Mouse (Mus musculus) cerebellum, adult (tissue): Measurements from ENCODE around the gene Rcor2.

ENCODE experiments used
- ATAC-seq: cut with Nextera tagmentation; 2 replicates; pipeline ENCODE4 v1.9.2; 2017; ENCODE audit warnings: mild to moderate bottlenecking, moderate library complexity, mixed read lengths; ENCODE audit not compliant: insufficient number of reproducible peaks, low FRiP score, low TSS enrichment

Rcor2 gene

DNA sequence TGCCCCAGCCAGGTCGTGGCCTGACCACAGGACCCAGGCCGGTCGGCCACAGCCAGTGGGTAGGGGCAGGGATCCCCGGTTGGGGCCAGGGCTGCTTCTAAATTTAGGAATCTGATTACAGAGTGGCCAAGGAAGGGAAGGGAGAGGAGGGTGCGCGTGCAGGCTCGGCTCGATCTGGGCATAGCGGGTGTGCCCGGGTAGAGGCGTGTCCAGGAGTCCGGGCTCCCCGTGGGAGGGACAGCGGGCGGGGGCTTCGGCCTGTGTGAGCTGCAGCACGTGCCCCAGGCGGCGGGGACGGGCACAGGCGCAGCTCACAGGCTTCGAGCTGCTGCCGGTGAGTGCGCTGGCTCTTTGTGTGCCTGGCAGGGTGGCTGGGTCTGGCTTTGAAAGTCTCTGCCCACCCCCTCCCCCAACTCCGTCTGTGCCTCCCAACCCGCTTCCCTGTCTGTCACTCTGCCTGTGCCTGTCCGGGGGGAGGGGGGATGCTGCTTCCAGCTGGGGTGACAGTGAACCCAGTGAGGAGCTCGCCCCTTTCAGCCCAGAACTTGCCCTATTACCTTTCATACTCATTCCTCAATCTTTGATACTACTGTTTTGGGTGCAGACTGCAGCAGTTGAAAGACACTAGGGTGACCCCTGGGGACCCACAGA lies at the start of gene Rcor2:
Gene Rcor2 (plus strand): TSS at position 235 of the 651 bp plus-strand sequence.
- ATAC-seq: no peak

DNA sequence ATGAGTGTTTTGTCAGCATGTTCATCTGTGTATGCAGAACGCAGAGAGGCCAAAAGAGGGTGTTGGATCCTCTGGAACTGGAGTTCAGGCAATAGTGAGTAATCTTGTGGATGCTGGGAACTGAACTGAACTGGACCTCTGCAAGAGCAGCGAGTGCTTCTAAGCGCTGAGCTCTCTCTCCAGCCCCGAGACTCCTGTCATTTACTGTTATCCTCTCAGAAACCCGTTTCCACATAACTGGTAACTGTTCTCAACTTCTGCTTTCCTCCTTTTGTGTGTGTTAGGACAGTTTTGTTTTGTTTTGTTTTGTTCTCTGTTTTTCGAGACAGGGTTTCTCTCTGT lies 49.2 kb upstream of the Rcor2 start:
- ATAC-seq: no peak

DNA sequence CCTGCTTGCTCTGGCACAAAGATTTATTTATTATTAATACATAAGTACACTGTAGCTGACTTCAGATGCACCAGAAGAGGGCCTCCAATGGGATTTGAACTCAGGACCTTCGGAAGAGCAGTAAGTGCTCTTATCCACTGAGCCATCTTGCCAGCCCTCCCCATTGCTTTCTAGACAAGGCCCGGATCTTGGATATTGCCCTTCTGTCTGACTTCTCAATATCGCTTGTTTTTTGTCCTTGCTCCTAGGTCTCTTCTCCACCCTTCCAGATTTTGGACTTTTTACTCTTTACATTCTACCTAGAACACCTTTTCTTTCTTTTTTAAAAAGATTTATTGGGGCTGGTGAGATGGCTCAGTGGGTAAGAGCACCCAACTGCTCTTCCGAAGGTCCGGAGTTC lies 48.4 kb upstream of the Rcor2 start:
- no peak for ATAC-seq

DNA sequence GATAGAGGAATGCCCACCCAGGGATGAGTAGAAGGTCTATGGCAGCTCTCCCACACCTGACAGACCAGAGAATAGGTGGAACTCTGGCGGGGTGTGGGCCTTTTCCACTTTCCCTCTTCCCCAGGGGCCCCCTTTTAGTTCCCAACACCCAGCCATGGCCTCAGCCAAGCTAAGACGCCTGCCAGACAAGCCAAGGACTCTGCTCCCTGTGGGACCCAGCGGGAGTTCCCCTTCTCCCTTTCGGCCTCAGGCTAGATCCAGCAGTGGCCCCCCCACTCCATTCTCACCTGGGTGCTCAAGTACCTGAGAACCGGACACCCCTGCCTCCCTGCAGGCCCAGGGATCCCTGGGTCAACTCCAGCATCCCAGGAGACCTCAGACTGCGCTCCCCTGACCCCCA lies 44.9 kb upstream of the Rcor2 start:
- ATAC-seq: no peak

DNA sequence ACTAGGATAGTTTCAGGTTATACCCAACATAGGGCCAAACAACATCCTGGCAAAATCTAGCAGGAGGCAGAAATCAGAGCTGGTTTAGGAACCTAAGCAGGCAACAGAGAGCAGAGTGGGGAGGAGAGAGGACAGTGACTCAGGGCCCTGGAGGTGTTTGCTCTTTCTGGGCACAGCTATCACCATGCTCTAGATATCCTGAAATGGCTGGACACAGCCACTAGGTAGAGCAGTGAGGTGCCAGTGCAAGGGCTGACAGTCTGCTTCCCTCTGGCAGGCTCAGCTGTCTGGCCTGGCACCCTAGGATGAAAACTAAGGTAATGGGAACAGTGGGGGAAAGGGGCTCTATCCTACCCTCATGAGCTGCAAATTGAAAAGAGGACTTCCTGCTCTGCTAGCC lies 43.6 kb upstream of the Rcor2 start:
- no peak for ATAC-seq

DNA sequence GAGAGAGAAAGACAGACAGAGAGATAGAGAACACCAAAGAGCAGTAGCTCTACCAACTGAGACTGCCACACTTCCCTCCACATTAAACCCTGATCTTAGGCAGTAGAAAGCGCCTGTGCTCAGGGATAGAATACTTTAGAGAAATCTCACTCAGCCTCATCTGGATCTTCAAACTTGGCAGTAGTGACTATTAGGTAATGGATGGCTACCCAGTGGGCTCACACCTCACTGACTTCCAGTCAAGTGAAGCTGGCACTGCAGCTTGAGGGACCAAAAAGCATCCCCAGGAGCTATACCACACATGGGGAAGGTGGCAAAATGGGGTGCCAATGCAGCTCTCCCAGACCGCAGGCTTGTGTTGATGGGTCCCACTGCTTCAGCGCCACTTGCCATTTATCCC lies 42.9 kb upstream of the Rcor2 start:
- no peak for ATAC-seq

DNA sequence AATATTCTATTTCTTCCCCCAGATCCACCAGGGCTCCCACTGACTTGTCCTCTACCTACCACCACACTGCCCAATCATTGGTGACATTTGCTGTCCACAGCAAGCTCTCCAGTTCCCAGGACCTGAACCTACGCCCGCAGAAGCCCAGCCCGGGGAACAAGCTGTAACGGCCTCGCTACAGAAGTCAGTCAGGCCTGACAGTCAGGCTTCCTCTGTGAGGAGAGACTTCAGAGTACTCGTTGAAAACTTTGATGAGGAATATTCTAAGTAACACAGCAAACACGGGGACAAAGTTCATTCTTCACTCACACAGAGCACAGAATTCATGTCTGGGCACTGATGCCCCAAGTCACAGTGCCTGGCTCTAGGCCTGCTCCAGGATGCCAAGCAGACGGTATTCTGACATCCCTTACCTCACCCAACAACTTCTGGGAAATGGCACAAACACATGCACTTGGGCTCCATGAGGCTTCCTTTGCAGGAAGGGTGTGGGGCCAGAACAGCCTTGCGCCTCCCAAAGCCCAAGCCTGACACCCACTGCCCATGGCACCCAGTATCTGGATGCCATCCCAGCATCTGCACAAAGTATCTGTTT lies 41.9 kb upstream of the Rcor2 start:
- no peak for ATAC-seq

DNA sequence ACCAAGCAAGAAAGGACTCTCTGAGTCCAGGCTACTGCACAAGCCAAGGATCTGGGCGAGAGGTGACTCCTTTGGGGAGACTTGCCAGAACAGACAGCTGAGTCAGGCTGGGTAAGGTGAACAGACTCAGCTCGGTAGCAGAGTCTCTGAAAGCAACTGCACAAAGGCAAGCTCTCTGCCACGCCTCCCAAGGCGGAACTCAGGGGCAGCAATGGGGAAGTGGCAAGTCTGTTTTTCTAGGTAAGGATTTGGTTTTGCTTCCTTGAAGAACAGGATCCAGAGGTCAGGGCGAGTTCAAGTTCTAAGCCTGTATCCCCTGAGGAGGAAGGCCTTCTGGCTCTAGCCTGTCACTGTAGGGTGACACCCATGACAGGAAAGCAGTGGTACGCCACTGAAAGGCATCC lies 40.6 kb upstream of the Rcor2 start:
- ATAC-seq: no peak

DNA sequence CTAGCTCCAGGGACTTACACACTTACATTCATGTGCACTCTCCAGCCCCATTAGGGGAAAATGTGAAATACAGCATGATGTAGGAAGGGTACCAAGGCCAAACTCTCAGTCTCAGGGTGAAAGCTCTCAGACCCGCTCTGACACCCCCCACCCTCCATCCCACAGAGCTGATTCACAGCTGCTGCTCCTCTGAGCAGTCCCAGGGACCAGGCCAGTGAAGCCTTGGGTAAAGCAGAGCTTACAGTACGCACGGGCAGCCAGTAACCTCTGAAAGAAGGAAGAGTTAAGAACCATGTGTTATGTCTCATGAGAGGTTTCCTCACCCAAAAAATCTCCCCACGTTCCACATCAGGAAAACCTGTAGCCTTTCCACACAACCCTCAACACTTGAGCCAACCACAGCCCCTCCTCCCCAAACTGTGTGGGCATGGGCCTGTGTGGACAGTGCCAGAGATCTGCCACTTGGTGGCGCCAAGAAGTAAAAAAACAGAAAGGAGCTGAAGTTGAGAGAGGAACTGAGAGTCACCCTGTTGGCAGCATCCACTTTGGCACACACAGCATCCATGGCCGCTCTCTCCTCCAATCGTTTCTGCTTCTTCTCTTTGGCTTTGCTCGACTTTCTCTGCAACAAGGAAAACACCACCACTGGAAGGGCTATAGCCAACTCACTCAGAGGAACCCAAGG lies 32.4 kb upstream of the Rcor2 start:
- peak; percentile 70; the same call in 1 of the 2 replicates for ATAC-seq

DNA sequence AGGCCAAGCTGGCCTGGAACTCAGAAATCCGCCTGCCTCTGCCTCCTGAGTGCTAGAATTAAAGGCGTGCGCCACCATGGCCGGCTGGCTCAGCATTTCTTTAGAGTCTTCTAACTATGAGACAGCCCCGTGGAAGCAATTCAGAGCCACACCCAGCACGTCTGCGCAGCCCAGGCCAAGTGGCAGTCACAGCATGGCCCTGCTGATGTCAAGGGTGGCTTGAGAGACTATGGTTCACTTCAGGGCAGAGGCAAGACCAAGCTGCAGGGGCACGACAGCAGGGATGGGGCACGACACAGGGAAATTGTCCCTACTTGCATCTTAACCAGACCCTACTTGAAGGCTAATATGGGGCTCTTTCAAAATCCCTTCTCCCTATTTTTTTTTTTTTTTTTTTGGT lies 31.7 kb upstream of the Rcor2 start:
- no peak for ATAC-seq

DNA sequence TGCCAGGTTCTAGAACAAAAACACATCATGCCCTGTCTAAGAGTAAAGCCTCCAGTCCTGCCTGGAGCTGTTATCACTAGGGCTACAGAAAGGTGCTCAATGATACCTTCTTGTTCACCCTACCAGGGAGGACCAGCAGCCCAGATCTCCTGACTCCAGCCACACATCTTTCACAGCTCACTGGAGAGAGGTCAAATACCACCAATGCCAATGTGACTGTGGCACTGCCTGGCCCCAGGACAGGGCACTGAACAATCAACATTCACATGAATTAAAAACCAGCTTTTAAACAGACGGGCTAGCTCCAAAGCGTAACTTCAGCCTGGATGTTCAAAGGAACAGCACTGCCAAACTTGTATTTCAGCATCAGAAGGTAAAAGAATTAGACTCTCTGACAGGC lies 31.1 kb upstream of the Rcor2 start:
- no peak for ATAC-seq

DNA sequence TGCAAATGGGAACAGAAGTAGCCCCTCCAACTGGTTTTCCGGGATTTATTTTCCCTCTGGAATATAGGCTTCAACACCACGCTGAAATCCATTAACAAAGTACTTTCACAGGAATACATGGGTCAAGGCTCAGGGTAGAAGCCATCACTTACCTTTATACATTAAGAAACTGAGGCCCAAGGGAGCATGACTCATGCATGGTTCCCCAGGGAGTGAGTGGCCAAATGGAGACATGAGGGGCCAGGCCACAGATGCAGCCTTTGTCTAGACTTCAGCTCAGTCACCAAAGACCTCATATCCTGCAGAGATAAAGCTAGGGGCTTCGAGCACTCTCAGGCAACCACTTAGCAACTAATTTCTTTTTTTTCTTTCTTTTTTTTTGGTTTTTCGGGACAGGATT lies 30.4 kb upstream of the Rcor2 start:
- no peak for ATAC-seq

DNA sequence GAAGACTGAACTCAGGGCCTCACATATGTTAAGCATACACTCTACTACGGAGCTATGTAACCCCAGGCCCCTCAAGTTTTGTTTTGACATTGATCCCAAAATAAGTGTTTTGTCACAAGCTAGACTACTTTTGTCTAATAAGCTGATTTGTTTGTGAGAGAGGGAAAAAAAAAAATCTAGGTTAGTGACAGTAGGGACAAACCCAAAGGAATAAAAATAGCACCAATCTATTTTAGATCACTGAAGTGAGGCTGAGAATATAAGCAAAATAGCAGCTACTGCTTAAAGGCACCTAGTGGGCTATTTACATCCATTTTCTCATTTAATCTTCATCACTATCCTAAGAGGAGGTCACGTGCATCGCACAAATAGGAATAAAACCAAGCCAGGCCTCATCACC lies 27.6 kb upstream of the Rcor2 start:
- no peak for ATAC-seq

DNA sequence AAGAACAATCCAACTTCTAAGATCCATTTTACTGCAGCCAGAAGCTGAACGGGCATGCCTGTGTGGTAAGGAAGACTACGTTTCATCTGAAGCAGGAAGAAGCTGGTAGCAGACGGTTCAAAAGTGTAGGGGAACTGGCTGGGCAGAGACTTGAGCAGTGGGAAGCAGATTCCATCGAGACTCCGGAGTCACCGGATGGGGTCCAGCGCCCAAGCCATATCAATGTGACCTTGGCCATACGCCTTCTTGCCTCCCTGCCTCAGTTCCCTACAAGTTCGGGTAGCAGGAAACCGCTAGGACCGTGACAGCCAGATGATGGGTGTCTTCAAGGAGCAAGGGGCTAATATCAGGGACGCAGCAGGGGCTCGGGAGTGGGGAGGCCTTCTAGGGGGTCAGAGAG lies 26.8 kb upstream of the Rcor2 start:
- no peak for ATAC-seq

DNA sequence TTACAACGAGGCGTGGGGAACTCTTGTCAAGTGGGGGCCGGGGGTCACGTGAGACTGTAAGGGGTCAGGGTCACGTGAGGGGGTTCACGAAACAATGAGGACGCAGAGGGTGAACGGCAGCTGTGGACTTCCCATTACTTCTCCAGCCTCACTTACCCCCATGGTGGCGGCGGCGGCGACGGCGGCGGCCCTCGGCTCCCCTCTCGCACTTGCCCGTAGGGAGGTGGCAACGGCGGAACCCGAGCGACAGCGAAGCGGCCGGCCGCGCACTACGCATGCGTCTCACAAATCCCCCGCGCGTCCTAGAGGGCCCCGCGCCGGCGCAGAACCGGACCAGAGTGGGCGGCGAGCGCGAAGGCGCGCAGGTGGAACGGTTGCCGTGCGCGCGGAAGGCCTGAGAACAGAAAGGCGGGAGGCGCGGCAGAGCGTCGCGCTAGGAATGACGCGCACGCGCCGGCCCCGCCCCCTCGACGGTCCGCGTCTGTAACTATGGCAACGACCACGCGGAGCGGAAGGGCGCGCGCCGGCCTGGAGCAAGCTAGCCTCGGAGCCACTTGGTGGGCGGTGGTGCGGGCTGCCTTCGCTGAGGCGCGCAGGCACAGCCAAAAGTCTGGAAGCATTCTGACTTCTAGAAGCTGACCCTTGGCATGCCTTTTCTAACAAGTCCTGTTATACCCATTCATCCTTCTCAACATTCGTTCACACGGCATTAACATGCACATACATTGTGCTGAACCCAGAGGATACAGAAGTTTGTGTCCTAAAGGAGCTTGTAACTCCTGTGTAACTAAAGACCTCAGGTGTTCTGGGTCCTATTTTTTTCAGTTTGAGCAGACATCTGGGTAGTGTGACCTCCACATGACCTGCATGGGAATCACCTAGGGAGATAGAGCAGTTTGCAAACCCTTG lies 26.1 kb upstream of the Rcor2 start, which contains the start of gene Naa40:
Gene Naa40 (minus strand): TSS at position 402 of the 909 bp plus-strand sequence.
- ATAC-seq: peak; percentile 91

DNA sequence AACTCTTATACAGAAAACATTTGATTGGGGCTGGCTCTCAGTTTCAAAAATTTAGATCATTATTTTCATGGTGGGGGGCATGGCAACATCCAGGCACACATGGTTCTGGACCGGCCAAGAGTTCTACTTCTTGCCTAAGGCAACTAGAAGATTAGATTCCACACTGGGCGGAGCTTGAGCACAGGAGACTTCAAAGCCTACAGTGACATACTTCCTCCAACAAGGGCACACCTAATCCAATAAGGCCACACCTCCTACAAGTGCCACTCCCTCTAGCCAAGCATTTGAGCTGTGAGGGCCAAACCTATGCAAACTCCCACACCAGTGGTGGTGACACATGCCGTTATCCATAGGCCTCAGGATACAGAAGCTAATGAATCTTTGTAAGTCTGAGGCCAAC lies 21.1 kb upstream of the Rcor2 start:
- no peak for ATAC-seq

DNA sequence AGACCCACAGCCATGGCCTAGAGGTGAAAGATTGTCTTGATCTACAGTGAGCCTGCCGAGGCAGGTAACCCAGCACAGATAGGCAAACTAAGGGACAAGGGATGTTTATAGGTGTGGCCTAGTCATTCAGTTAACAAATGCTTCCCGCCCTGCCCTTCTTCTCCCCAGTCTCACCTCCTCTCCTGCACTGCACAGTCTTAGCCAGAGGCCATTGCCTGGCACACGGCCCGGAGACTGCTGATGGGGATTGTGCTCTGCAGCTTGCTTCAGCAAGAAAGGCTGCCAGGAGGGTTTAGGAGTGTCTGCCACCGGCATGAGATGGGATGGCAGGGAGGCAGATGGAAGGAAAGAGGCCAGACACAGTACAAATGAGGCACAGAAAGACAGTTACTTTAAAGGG lies 9.2 kb upstream of the Rcor2 start:
- no peak for ATAC-seq

DNA sequence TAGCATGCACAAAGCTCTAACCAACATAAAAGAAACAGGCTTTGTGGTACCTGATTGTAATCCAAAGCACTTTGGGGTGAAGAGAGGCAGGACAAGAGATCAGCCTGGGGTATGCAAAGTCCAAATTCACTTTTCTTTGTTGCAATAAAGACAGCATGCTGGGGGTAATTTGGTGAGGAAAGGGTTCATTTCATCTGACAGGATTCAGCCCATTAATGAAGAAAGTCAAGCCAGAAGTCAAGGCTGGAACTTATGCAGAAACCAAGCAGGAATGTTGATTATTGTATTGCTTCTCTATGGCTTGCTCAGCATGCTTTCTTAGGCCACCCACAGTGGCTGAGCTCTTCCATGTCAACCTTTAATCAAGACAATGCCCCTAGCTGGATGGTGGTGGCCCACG lies 5.6 kb upstream of the Rcor2 start:
- no peak for ATAC-seq

DNA sequence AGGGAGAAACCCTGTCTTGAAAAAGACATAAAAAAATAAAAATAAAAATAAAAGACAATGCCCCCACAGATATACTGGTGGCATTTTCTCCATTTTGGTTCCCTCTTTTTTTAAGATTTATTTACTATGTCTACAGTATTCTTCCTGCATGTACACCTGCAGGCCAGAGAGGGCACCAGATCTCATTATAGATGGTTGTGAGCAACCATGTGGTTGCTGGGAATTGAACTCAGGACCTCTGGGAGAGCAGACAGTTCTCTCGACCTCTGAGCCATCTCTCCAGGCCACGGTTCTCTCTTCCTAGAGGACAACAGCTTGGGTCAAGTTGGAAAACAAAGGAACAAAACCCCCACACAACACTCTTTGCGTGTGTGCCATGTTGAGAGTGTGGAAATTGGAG lies 5.2 kb upstream of the Rcor2 start:
- ATAC-seq: no peak

DNA sequence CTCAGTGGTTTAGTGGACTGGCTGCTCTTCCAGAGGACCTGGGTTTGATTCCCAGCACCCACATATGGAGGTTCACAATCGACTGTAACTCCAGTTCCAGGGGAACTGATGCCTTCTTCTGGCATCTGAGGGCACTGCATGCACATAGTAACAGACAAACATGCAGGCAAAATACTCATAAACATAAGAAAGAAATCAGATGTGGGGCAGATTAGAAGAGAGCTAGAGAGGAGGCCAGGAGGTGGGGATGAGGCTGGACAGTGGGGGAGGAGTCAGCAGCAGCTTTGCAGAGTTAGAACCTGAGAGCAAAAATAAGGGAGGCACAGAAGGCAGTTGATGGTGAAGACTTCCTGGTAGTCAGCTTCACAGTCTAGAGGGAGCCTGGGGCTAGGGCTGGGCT lies 4.5 kb upstream of the Rcor2 start:
- no peak for ATAC-seq
